Mouse (Mus musculus): ENCODE data around the gene Cand2. TPM values are rescaled to one million over a fixed set of nuclear protein-coding genes. Genes with fewer than 3 reads are reported as not detected.

Cand2 gene
- polyA plus RNA-seq, 2 experiments, result 1.7 to 2.4 TPM

- Histone ChIP-seq H3K27me3 (ENCODE audit: control insufficient read depth, insufficient read depth, low read length) (no peaks in the 10 kb centered on the region), H3K36me3 (replicated peaks; ENCODE audit: control insufficient read depth, insufficient read depth, low read depth) (peaks cover 36% of the 10 kb centered on the region), H3K9me3 (ENCODE audit: control insufficient read depth, low read length) (no peaks in the 10 kb centered on the region), H3K4me2 (ENCODE audit: low read depth) (no peak overlapping the region), H3K4me3 (ENCODE audit: insufficient read depth in 1 of 2, low read depth in 2 of 2, low read length in 2 of 2) (no peak overlapping the region), H3K4me1 (replicated peaks; ENCODE audit: control insufficient read depth in 2 of 2, insufficient read depth in 2 of 2, low read length in 1 of 2) (peaks cover 3 to 7% of the 10 kb centered on the region in 2 experiments; a peak in 3 of 4 replicates), H3K9ac (replicated peaks) (no peak overlapping the region), H3K27ac (no peak overlapping the region)
- 84% methylated on average over 10 of the region's 10 CpGs for WGBS (ENCODE audit: insufficient replicate concordance)
- DNase-seq (ENCODE audit: low read depth in 3 of 3, low spot score in 3 of 3), result no peak
- TF ChIP-seq CTCF (IDR thresholded peaks at IDR 0.05; ENCODE audit: low read depth) (no peak), EP300 (IDR thresholded peaks at IDR 0.05; ENCODE audit: low read depth) (no peak)
- no peak for ATAC-seq (ENCODE audit: insufficient read depth)
Measured at GRCm38 (mm10) chr6:115848598-115849304, 74.4 kb downstream of the Cand2 start.

DNA sequence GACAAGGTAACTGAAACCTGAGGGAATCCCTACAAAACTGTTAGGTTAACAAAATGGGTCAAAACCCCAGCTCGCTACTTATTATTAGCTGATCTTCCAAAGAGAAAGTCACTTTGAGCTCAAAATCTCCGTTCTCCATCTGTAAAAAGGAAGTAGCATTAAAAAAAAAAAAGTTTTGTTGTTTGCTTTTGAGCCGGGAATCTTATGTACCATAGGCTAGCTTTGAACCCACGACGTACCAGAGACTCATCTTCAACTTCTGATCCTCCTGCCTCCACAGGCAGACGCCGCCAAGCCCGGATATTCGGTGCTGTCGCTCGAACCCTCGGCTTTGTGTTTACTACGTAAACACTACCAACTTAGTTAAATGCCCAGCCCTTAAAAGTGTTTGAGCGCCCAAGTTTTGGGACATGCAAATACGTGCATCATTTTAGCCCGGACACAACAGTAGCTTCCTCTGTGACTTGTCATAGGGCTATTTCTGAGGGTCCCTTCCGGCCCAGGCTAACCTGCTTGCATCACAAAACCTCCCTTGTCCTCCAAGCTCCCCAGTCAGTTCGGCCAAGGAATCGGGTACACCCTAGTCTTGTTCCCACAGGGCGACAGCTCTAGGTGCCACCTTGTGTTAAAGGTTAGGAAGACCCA lies 78.2 kb downstream of the Cand2 start:
- peaks cover 20% of the 10 kb centered on the region for H3K36me3 ChIP-seq (replicated peaks; ENCODE audit: control insufficient read depth, insufficient read depth, low read depth)
- H3K9me3 ChIP-seq (ENCODE audit: control insufficient read depth, low read length), result no peaks in the 10 kb centered on the region
- H3K27me3 ChIP-seq (ENCODE audit: control insufficient read depth, insufficient read depth, low read length), result no peaks in the 10 kb centered on the region
- WGBS (ENCODE audit: insufficient replicate concordance), result 2% methylated on average over 20 of the region's 20 CpGs
- DNase-seq (ENCODE audit: low read depth in 3 of 3, low spot score in 3 of 3) (no peak), ATAC-seq (ENCODE audit: insufficient read depth) (peak; percentile 67; the same call in 1 of the 2 replicates)
- H3K4me2 ChIP-seq (ENCODE audit: low read depth), result peak overlapping the region; percentile 88
- H3K9ac ChIP-seq (replicated peaks), result peak overlapping the region; percentile 65
- TF ChIP-seq CTCF (IDR thresholded peaks at IDR 0.05; ENCODE audit: low read depth) (no peak), EP300 (IDR thresholded peaks at IDR 0.05; ENCODE audit: low read depth) (no peak)
- peaks cover 7% of the 10 kb centered on the region in 2 experiments for H3K4me1 ChIP-seq (replicated peaks; ENCODE audit: control insufficient read depth in 2 of 2, insufficient read depth in 2 of 2, low read length in 1 of 2)
- peak overlapping the region; percentile 70 to 79 for H3K4me3 ChIP-seq (ENCODE audit: insufficient read depth in 1 of 2, low read depth in 2 of 2, low read length in 2 of 2)
- peak overlapping the region; percentile 91 for H3K27ac ChIP-seq

GRCm38 (mm10) chr6:115853091-115853813 lies 78.9 kb downstream of the Cand2 start, which contains the start of the genes Mbd4 and Ift122:
Gene Mbd4, minus strand, starts transcription at chr6:115853371.
Gene Ift122, plus strand, starts transcription at chr6:115853470.
- Histone ChIP-seq H3K27ac (peak within 1 kb of the TSS; percentile 91), H3K4me1 (replicated peaks; ENCODE audit: control insufficient read depth in 2 of 2, insufficient read depth in 2 of 2, low read length in 1 of 2) (peaks cover 7% of the 10 kb centered on the region in 2 experiments), H3K36me3 (replicated peaks; ENCODE audit: control insufficient read depth, insufficient read depth, low read depth) (peaks cover 16% of the 10 kb centered on the region), H3K9ac (replicated peaks) (peak within 1 kb of the TSS; percentile 65), H3K27me3 (ENCODE audit: control insufficient read depth, insufficient read depth, low read length) (no peaks in the 10 kb centered on the region), H3K4me2 (ENCODE audit: low read depth) (peak within 1 kb of the TSS; percentile 88), H3K4me3 (ENCODE audit: insufficient read depth in 1 of 2, low read depth in 2 of 2, low read length in 2 of 2) (peak within 1 kb of the TSS; percentile 70 to 79), H3K9me3 (ENCODE audit: control insufficient read depth, low read length) (no peaks in the 10 kb centered on the region)
- peak; percentile 98 to 99 (median 99) for DNase-seq (ENCODE audit: low read depth in 3 of 3, low spot score in 3 of 3)
- TF ChIP-seq CTCF (IDR thresholded peaks at IDR 0.05; ENCODE audit: low read depth), result peak; percentile 56
- TF ChIP-seq EP300 (IDR thresholded peaks at IDR 0.05; ENCODE audit: low read depth), result no peak
- peak; percentile 99 for ATAC-seq (ENCODE audit: insufficient read depth)
- WGBS (ENCODE audit: insufficient replicate concordance), result under 1% methylated on average over 51 of the region's 51 CpGs

GRCm38 (mm10) chr6:115853985-115854384 lies 79.6 kb downstream of the Cand2 start:
- H3K27ac ChIP-seq, result no peak overlapping the region
- peak overlapping the region; percentile 70 to 76; a peak in 3 of 4 replicates for H3K4me3 ChIP-seq (ENCODE audit: insufficient read depth in 1 of 2, low read depth in 2 of 2, low read length in 2 of 2)
- H3K36me3 ChIP-seq (replicated peaks; ENCODE audit: control insufficient read depth, insufficient read depth, low read depth), result peaks cover 9% of the 10 kb centered on the region
- no peak for DNase-seq (ENCODE audit: low read depth in 3 of 3, low spot score in 3 of 3)
- no peaks in the 10 kb centered on the region for H3K9me3 ChIP-seq (ENCODE audit: control insufficient read depth, low read length)
- ATAC-seq (ENCODE audit: insufficient read depth), result no peak
- 52% methylated on average over 7 of the region's 7 CpGs for WGBS (ENCODE audit: insufficient replicate concordance)
- no peak overlapping the region for H3K9ac ChIP-seq (replicated peaks)
- H3K4me1 ChIP-seq (replicated peaks; ENCODE audit: control insufficient read depth in 2 of 2, insufficient read depth in 2 of 2, low read length in 1 of 2), result peaks cover 7 to 12% of the 10 kb centered on the region in 2 experiments
- H3K4me2 ChIP-seq (ENCODE audit: low read depth), result peak overlapping the region; percentile 88
- no peak for TF ChIP-seq EP300 (IDR thresholded peaks at IDR 0.05; ENCODE audit: low read depth)
- TF ChIP-seq CTCF (IDR thresholded peaks at IDR 0.05; ENCODE audit: low read depth), result no peak
- no peaks in the 10 kb centered on the region for H3K27me3 ChIP-seq (ENCODE audit: control insufficient read depth, insufficient read depth, low read length)
